Mouse (Mus musculus) c-Kit-negative CD71-positive TER-119-positive erythroid progenitor cells, embryonic 14.5 days (primary cell): ENCODE measurements around the gene Cops7b.
"Not testable (repeated sequence)": the region's sequence is repeated elsewhere in the genome, so short reads cannot be mapped to it uniquely, and the experiment has no call there.

Source experiments
- DNase-seq: peaks from one replicate; pipeline ENCODE4 v3.0.0-alpha.2; 2013; ENCODE audit warnings: low read depth, low spot score

The Cops7b gene

DNA sequence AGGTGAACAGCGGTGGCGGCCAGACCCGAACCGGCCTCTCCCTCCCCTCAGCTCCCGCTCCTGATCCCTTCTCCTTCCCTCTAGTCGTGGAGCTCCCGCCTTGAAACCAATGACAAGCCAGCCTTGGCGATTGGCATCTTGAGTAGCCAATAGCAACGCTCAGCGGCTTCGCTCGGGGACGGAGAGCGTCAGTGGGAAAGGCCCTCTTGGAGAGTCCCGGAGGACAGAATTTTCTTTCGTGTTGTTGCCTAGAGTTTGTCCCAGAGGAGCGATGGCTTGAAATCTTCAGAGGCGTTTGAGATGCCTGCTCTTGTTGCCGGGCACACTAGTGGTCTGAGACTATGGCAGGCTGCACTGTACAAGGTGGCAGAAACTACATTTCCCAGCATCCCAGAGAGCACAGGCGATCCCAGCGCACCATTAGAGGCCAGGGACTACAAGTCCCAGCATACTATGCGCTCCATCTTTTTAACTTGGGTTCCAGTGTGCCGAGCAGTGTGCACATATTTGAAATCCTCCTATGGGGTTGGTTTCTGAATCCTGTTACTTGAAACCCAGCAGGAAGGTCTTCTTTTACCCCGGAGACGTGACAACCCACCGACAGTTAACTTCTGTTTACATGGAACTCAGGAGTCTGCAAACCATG, at the start of gene Cops7b, which contains the start of gene Pde6d:
Gene Cops7b, plus strand, starts transcription at position 454 of the 646 bp plus-strand sequence.
Gene Pde6d, minus strand, starts transcription at position 179 of the 646 bp plus-strand sequence.
- DNase-seq: peak; percentile 97

DNA sequence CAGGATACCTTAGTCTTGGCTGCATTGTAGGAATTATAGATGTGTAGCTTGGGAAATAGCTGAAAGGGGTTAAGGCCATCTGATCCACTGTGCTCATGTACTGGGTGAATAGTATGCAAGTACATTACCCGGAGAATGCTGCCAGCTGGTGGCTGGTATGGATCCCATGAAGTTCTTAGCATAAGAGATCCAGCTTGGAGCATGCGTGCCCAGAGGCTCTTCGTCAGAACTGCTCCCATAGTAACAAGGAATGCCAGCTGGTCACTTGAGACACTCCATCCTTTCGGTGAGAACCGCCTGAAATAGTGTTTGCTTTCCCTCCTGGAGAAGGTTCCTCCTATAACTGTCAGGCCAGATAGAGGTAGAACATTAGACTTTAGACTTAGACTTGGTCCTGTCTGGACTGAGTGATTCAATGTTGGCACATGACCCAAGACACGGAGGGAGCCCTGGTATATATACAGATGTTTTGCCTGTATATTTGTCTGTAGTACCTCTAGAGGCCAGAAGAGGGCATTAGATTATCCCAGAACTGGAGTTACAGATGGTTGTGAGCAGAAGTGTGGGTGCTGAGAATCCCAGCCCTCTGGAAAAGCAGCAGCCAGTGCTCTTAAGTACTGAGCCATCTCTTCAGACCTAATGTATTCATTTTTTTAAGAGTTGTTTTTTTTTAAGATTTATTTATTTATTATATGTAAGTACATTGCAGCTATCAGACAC, 49.1 kb upstream of the Cops7b start:
- DNase-seq: no peak

DNA sequence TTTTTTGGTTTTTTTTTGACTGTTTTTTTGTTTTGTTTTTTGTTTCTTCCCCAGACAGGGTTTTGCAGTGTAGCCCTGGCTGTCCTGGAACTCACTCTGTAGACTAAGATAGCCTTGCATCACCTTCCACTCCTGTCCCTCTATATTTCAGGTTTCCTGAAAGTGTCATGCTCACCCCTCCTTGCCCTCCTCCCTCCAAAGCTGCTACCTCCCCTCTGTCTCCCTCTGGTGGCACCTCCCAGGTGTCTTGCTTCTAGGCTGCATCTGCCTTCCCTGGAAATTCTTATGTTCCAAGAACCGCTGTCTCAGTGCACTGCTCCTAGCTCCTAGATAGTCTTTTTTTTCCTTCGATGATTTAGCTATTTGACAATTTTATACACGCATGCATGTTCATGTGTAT, 44.3 kb upstream of the Cops7b start:
- no peak for DNase-seq

DNA sequence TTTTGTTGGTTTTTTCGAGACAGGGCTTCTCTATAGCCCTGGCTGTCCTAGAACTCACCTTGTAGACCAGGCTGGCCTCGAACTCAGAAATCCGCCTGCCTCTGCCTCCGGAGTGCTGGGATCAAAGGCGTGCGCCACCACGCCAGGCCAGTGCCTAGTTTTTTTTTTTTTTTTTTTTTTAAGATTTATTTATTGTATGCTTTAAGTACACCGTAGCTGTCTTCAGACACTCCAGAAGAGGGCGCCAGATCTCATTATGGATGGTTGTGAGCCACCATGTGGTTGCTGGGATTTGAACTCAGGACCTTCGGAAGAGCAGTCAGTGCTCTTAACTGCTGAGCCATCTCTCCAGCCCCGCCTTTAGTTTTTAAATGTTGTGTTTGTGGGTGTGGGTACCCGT, 43.1 kb upstream of the Cops7b start:
- not testable (repeated sequence) for DNase-seq

DNA sequence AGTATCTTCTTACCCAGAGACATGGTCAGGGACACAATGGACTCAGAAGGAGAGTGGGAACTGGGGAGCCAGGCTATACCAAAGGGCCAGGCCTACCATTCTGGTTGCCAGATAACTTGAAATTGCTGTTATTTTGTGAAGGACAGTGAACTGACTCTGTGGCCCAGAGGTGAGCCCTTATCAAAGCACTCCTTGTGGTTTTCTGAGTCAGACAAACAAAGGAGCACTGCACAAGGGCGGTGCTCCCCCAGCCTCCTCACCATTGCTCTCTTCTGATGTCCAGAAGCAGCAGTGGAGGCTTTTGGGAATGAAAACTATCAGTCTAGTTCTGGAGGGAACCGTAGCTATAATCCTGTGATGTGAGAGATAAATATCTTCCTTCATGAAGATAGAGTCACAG, 40.1 kb upstream of the Cops7b start:
- DNase-seq: no peak

DNA sequence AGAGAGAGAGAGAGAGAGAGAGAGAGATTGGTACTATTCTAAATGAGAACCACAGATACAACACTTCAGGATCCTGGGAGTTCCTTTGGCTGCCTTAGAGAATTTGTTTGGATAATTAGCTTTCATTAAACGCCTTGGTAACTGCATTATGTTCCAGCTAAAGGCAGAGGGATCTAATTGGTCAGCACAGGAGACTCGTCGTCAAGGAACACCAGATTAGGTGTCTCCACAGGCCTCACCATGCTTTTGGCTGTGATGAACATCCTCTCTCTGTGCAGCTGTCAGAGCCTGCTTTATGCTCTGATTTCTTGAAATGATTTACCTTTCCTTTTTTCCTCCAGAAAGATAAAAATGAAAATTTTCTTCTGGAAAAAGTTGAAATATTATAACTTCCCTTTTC, 35.9 kb upstream of the Cops7b start:
- DNase-seq: no peak

DNA sequence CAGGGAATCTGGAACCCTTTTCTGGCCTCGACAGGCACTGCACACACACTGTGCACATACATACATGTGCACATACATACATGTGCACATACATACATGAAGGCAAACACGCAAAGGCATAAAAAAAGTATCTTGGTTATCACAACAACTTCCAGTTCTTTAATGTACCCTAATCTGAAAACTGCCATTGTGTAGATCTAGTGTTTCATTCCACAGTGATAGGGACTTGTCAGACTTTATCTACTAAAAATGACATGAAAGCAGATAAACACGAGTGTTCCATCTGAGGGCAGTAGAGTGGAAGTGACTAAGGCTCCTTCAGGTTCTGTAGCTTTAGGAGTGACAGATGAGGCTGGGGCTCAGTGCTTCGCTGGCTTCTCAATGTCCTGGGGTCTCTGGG, 31.4 kb upstream of the Cops7b start:
- no peak for DNase-seq

DNA sequence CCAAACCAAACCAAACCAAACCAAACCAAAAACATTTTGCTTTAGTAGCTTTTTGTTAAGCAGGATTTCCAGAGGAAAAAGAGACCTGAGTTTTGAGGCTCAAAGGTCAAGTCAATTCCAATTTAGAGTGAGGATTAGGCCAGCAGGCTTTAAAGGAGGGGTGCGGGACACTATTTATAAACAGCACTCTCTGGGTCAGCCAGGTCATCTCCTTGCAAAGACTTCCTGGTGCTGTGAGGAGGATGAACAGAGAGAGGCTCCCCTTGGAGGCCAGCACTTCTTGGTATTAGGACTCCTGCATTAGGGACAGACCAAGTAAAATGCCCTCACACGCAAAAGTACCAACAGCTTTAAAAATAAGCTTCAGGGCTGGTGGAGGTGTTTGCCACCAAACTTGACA, 30.8 kb upstream of the Cops7b start:
- DNase-seq: no peak

DNA sequence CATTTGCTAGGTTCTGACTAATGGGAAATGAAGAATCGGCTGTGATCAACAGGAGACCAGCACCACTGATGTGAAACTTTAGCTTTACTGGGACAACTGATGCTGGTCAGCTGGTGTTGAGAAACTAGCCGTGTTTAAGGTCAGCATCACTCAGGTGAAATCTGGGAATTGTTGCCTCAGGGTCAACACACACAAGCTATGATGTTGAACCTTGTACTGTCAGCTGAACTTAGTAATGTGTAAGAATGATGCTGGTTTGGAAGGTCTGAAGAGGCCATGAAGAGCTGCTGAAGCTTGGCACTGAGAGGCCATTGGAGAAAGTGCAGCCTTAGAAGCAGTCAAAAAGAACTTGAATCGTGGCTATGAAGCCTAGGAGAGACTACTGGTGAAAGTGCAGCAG, 27.0 kb upstream of the Cops7b start:
- DNase-seq: no peak

DNA sequence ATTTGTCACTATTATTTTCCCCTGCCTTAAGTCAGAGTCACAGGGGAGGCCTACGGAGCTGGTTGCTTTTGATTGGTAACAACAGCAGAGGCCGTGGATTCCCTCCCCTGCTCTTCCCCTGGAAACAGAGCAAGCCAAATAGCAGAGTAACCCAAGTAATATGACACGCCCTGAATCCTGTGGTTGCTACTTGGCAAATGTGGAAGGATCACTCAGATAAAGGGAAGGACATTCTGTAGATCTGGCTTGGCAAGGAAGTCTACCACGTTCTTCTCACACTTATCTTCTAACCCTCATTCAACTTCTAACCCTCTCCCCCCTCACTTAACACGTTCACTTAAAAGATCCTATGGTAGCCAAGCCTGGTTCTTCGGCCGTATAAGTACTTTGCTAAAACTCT, 24.8 kb upstream of the Cops7b start:
- no peak for DNase-seq

DNA sequence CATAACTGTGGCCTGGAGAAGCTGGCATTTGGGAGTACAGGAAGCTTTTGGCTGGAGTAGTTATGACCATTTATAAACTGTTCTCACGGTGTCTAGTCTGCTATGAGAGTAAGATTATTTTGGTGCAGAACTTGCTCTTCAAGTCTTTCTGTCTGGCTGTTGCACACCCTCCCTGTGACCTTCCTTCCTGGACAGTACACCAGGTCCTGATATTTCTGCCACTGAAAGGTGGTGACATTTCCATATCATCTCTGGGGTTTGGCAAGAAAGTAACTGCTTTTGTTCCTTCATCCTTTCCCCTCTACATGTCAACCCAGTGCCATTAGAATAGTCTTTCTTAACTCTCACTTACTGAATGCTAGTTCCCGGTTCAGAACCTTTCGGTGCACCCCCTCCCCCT, 23.5 kb upstream of the Cops7b start:
- no peak for DNase-seq

DNA sequence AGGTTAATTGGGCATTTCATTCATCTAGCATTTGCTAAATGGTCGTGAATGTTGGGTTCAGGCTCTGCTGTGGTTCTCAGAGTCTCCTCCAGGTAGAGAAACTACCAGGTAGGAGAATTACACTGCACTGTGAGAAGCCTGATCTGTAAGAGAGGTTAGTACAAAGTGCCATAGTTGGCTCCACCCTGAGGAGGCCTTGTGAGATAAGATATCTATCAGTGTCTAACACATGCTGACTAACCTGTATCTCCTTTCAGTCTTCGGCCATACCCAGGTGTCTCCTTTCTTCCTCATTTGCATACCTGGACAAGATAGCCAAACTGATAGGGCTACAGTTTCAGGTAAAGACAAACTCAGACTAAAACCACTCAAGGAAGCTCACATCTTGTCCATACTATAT, 20.0 kb upstream of the Cops7b start:
- no peak for DNase-seq

DNA sequence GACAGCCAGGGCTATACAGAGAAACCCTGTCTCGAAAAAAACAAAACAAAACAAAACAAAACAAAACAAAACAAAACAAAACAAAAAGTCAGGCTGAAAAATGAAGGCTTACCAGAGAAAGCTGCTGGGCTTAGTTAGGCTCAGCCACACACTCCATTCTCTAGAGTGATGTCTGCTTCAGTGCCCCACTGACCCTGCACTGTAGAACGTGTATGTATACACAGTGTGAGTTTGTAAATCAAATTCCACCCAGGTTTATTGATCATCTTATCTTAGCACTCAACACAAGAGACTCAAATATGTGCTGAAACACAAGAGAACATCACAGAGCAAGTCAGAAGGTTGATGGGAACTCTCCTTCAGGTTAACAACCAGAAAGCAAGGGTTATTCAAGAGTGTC, 14.3 kb upstream of the Cops7b start:
- DNase-seq: no peak

DNA sequence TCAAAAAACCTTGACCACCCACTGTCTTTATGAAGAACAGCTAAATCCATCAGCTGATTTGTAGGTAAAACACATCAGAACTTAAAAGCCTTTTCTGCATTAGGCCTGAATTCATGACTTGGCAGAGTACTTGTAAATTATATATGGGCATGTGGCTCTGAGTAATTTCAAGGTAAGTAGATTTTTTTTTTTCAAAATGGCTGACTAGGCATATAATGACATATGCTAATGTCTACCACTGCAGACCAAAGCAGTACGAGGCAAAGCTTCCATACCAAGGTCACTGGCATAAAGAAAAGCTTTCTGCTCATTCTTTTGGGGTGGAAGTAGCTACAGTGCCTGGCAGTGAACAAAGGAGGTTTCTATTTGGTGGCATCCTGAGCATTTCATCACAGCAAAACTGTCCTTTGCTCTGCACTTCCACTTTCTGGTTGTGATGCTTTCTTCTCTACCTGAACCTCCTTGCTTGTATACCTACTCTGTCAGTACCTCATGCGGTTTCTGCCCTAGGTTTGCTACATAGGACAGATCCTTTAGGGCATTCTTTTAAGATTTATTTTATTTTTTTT, 13.3 kb upstream of the Cops7b start:
- DNase-seq: no peak

DNA sequence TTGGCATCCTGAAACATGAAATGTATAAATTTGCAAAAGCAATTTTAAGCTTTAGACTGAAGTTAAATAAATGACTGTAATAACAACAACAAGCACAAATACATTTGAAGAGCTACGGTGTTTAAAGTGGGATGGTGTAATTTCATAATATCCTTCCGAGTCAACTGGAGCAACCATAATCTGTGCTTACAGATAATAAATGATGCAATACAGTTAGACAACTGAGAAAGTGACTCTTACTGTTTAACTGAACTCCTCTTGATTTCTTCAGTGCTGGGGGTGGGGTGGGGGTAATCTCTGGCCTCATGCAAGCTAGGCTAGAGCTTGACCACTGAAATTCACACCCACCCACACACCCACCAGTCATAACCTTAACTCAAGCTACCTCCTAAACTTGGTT, 11.3 kb upstream of the Cops7b start:
- no peak for DNase-seq

DNA sequence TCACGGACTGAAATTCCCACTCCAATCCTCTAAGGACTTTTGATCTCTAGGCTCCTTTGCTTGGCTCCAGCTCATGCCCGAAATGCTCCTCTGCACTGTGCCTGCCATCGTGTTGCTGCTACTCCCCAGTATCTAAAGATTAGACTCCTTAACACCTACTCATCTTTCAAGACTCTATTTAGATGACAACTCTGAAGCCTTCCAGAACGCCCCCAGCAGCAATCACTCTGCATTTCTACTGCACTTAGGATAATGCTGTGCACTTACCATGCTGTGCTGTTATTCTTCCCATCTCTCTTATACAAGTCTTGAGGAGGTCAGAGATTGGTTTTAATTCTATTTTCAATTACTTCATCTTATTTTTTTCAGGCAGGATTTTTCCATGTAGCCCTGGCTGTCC, 10.8 kb upstream of the Cops7b start:
- no peak for DNase-seq

DNA sequence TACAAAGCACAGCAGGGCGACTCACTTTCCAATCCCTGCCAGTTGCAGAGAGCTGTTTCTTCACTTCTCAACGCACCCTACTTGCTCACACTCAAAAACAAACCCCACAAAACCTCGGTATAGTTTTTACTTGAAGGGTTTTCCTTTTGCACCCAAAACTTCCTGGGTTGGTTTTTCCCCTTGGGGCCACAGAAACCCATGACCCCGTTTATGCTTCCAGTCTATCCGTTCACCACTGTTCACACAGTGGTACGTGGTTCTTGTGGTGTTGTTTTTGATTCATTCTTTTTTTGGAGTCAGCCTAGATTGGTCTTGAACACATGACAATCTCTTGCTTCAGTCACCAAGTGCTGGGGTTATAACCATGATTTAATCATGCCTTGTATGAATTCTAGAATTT, 2.3 kb upstream of the Cops7b start:
- no peak for DNase-seq

DNA sequence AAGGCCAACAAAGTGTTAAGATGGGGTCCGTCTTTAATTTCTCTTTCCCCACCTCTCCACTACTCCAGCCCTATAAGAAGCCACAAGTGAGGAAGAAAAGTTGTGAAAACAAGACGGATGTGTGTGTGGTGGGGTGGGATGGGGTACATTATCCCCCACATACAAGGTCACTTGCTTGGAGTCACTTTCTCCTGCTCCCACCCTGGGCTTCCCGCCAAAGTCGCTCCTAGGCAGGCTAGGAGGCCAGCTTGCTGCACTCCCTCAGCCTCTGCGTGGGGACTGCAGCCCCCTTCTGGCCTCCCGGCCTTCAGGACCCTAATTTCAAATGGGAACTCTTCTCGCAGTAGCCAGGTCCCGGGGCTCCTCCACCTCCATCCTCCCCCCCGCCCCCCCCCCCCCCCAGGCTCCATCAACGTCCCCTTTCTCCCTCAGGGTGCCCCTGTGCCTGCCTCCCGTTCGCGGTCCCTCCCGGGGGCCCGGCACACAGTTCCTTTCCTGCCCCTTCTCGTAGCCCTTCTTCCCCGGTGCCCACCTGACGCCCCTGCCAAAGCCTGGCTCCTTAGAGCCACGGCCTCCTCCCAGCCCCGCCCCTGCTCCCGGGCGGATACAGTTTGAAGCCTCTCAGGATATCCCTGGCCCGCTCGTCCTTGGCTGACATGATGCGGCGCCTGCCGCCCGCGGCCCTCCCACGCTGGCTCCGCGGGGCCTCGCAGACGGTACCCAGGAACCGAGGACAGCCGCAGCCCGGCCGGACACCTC, 833 bp upstream of the Cops7b start:
- no peak for DNase-seq

DNA sequence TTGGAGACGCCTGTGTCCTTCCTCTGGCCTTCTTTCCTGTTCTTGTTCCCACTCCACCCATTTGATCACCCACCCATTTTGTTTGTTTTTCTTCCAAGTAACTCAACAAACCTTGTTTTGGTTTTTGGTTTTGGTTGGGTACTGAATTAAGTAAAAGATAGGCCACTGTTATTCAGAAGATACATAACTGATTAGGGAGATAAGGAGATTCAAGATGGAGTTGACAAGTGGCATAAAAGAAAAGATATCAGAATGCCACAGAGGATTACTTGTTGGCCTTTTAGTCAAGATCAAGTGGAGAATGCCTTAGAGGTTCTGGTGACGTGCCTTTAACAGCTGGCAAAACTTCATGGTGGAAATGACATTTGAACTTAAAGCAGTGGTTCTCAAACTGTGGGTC, 1.0 kb downstream of the Cops7b start:
- DNase-seq: no peak

DNA sequence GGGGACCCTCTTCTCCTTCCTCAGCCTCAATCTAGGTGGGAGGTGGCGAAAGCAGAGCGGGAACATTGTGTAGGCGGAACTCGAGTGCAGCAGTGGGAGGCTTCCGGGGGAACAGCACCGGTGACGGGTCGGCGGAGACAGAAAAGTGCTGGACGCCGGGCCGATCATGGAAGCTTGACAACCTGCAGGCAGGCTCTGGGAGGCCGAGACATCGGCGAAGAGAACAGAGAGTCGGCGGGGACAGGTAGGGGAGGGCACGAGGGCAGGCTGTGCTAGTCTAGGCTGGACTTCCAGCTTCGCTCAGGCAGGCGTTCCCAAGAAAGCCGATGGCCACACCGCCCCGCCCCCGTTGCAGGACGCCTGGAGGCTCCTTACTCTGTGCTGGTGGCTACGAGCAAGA, 4.3 kb downstream of the Cops7b start:
- peak; percentile 50 for DNase-seq

DNA sequence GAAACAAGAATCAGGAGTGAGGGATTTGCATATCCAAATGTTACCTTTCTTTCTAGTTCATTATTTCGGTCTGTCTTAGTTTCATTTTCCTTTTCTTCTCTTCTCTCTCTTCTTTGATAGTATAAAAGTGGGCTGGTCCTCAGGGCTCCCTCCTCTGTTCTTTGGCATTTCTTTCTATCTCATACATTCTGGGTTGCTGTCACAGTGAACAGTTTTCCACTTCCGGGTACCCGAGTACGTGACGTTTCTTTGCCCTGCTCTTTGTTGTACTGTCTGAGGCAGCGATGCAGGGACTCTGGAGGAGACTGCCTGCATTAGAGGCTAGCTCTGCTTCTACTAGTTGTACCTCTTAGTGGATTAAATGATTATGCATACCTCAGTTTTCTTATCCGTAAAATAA, 11.8 kb downstream of the Cops7b start:
- no peak for DNase-seq

DNA sequence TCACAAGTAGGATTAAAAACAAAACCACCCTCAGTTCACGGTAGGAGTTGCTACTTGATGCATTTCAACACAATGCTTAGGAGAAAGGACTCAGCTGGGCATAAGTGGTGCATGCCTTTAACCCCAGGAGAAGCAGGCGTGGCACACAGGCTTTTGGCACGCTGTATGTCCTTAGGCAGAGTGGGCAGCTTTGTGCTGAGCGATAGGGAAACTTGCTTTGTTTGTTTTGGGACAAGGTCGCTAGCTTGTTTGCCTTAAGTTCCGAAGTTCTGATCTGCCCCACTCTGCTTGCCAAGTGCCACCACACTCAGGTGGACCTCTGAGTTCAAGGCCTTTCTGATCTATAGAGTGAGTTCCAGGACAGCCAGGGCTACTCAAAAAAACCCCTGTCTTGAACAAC, 12.6 kb downstream of the Cops7b start:
- DNase-seq: no peak

DNA sequence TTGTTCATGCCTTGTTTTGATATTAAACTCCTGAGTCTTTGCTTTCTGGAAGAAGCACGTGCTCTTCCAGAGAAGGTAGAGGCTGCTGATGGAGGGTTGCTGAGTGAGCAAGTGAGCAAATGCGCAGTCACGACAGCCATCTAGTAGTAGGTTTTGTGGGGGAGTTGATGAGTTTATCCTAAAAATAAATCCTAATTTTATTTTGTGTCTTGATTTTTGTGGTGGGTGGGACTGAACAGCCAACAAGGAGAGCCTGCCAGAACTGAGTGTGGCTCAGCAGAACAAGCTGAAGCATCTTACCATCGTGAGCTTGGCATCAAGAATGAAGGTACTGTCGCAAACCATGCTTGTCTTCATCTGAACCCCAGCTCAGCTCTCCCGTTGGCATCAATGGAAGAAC, 13.8 kb downstream of the Cops7b start:
- DNase-seq: no peak
